Mouse (Mus musculus): ENCODE results near the gene Gm42906.

GRCm38 (mm10) chr5:151089201-151089600, 338.8 kb downstream of the Gm42906 start:
- no peak for TF ChIP-seq CTCF (IDR thresholded peaks at IDR 0.05)
- no peak for TF ChIP-seq EP300 (IDR thresholded peaks at IDR 0.05)

Data from lung, postnatal 0 days (tissue).